Mouse (Mus musculus) 3134 (cell line): ENCODE results near the gene Orm2.

Experiments
- DNase-seq: peaks from one replicate; pipeline ENCODE4 v3.0.0-alpha.2; 2011; ENCODE audit warnings: low spot score; ENCODE audit not compliant: insufficient read length; ENCODE audit errors: extremely low read depth

Orm2 gene

DNA sequence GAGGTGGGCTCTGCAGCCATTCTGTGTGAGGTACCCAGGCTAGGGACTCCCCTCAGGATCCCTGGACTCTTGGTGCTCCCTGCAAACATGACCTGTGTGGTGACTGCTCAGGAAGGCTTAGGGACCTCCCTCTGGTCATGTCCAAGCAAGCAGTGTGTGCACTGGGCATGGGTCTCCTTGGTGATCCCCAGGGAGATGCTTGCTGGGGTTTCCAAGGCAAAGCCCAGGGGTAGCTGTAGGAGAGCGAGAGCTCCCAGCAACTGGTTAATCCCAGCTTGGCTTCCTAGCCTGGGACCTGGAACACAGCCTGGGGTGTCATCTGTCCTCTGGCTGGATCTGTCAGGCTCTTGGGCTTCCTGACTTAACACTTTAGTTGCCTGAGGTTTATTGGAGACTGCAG, 13.1 kb downstream of the Orm2 start:
- DNase-seq, result no peak

DNA sequence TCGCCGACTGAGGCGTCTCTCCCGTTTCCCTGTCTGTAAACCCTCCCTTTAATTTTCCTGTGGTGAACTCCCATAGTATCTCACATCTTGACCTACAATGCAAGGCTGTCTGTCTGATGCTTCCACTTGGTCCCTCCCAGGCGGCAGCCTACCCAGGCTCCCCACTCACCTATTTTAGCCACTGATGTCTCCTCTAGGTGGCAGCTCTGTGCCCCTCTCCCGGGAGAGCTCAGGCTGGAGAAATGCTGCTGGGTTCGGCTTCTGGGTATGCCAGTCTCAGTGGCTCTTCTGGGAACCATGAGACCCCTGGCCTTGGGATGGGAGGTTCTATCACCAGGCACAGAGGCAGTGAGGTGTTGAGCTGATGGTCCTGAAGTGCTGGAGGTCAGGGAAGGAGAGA, 15.2 kb downstream of the Orm2 start:
- no peak for DNase-seq

DNA sequence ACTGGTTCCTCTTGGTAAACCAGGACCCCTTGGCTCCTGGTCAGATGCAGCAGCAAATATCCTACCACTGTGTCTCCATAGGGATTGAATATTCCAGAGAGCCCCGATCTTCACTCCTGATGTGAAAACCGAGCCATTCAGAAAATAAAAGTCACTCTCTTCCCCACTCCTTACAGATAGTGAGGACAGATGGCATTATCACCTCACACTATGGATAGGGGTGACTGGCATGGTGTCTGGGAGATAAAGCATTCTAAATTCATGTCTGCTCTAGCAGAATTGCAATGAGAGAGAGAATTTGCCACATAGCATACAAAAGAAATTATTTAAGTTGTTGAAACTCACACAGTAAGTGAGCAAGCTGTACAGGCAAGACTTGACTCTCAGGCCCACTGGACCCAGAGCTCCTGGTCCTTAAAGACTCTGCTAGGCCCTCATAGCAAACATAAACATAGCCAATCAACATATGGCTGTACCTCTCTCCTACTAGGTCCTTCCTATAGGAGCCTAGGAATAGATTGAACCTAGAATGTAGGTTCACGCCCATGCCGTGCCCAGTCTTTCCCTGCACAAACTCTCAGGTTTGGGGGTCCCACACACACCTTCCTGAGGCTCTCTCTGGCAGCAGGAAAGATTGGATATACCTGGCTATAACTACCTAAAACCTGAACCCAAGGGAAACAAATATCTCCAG, 20.6 kb downstream of the Orm2 start:
- no peak for DNase-seq

DNA sequence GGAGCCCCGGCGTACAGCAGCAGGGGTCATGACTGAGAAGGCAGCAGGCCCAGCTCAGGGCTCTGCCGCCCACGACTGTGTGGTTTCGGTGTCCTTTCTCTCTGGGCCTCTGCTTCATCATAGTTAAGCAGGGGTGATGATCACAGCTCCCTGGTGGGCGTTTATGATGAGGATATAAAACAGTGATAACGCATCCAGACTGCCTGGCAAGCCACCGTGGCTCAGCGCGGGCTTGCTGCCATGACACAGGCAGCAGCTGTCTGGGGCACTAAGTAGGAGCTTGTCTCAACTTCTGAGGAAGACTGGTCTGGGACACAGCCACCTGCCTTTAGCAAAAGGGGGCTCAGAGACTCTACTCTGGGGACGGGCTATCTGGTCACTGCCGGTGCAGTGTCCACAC, 21.2 kb downstream of the Orm2 start:
- DNase-seq, result no peak

DNA sequence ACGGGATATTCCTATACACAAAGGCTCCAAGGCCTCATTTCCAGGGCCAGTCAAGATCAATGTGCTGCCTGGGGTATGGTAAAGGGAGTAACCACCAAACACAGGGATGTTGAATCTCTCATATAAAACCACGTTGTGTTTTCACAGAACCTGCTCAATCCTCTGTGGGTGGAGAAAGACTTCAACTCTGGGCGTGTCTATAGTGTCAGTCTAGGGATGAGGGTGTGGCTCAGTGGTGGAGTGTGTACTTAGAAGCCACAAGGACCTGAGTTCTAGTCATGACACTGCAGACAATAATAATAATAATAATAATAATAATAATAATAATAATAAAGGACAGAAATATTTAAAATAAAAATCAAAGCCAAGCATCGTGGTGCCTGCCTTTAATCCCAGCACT, 22.0 kb downstream of the Orm2 start:
- no peak for DNase-seq

DNA sequence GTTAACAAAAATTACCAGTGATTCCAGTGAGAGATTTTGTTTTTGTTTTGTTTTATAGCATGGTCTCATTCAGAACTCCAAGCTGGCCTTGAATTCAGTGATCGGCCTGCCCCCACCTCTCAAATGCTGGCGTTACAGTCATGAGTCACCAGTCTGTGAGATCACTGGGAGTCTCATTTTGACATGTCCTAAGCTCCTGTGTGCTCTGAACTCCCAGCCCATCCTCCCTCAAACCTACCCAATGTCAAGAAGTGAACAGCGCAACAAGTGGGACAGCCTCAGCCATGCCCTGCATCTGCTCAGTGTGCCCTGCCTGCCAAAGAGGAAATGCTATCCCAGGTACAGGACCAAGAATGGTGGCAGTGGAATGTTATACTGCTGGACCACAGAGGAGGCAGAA, 23.0 kb downstream of the Orm2 start:
- DNase-seq, result no peak

DNA sequence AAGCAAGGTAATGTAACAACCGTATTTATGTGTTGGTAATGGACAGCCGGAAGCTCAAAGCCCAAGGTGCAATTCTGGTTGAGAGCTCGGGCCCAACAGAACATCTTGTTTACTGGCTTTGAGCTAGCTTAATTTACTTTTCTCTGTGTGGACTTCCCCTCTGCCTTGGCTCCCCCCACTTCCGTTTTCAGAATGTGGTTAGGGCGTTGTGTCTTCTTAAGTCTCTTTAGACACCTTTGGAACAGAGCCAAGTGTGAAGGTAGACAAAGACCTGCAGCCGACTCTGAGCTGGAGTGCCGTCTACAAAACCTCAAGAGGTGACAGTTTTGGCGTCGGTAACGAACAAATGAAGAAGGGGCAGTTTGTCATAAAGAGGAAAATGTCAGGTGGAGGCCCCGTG, 23.5 kb downstream of the Orm2 start:
- DNase-seq, result no peak

DNA sequence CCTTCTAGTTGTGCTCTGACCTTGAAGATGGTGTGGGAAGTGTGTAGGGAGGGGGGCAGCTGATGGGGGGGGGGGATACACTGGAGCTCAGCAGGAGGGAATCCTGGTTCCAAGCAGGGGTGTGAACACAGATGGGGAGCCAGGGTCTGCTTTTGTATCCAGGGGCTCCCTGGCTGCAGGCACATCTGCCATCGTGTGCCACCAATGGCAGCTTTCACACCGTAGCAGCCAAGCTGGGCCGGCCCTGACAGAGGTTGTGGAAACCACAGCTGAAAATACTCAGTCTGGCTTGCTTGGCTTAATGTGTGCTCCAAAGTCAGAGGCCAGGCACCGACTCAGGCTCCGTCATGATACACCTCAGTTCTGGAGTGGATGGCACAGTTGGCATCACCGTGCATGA, 25.8 kb downstream of the Orm2 start:
- DNase-seq, result no peak

DNA sequence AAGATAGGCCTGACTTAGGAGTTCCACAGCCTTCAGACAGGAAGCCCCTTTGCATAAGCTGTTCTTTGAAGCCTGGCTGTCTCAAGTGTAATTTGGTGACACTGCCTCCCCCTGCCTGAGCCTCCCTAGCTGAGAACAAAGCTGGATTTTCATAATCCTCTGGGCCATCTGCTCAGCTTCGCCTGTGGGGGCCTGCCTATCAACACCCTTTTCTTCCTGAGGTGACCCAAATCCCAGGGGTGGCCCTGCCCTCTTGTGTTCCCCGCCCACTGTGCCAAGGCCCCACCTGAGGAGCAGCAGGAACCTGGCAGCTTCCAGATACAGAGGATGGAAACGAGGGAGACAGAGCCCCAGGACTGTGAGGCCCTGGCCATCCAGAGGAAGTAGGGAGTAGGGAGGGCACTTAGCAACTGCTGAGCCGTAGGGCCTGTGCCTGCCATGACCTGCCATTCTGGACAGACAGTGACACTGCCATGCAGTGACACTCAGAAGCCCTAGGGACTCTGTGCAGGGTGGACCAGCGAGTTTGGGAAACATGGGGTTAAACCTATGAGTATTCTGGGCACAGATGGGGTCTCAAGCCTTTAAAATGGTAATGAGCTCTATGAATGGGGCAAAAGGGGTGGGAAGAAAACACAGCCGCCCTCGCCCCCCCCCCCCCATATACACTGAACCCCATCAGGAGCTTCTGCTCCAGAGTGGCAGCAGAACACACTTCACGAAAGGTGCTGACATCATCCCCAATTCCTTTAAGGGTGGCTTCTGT, 27.1 kb downstream of the Orm2 start:
- no peak for DNase-seq

DNA sequence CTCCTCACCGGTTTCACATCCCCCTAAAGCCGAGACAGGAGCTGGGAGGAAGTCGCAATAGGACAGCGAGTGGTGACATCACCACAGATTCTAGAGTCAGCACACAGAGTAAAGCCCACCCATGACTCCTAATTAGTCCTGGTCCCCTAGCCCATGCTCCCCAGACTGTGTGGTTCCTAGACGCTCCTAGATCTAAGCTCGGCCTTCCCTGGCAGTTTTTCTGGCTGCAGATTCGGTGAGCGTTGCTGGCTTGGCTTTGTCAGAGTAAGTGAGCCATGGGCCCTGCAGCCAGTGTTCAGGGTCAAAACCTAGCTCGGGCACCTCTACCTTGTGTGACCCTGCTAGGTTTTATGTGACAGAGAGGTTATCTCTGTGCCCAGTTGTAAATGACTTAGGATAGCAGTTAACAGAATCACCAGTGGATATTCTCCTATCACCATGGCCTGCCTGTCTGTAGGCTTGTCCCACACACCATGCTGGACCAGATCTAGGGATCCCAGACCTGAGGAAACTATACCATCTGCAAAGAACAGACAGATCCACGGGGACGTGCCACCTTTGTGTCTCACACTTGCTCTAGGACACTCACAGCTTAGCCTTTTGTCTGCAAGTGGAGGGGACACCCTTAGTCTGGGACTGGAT, 27.8 kb downstream of the Orm2 start:
- no peak for DNase-seq

DNA sequence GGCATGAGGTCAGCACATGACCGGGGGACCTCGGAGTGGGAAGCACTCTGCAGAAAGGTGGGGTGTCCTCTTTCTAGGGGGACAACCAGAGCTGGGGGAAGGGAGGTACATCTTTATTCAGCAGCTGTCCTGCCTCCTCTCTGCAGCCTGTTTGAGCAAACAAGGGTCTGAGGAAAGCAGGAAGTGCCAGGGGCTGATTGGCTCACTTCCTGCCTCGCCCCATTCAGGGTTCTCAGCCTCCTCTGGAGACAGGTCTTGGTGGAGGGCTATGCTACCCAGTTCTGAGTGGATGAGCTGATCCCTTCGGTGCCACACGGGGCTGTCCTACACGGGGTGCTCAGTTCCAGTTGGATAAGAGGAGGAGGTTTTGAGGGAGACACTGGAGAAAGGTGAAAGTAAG, 29.1 kb downstream of the Orm2 start:
- DNase-seq, result no peak

DNA sequence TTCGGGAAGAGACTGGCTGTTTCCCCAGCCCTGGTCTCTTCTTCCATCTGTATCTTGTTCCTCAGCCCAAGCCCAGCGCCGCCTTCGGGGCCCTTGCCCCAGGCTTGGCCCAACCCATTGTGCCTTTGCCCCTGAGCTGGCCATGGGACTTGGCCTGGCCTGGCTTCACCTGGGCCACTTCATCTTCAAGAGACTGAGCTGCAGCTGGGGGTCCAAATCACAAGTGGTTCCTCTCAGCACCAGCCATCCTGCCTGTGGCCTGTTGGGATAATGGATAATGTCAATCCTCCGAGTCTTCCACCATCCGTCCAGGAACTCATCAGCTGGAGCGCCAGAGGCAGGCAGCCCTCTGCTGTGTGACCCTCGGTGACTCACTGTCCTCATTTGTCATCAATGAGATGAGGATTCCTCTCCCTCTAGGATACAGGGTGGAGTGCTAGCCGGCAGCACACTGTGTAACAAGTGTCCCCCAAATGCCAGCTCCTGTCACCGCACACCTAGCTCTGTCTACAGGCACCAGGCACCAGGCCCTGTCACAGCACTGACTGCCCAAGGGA, 35.8 kb downstream of the Orm2 start:
- DNase-seq, result no peak

DNA sequence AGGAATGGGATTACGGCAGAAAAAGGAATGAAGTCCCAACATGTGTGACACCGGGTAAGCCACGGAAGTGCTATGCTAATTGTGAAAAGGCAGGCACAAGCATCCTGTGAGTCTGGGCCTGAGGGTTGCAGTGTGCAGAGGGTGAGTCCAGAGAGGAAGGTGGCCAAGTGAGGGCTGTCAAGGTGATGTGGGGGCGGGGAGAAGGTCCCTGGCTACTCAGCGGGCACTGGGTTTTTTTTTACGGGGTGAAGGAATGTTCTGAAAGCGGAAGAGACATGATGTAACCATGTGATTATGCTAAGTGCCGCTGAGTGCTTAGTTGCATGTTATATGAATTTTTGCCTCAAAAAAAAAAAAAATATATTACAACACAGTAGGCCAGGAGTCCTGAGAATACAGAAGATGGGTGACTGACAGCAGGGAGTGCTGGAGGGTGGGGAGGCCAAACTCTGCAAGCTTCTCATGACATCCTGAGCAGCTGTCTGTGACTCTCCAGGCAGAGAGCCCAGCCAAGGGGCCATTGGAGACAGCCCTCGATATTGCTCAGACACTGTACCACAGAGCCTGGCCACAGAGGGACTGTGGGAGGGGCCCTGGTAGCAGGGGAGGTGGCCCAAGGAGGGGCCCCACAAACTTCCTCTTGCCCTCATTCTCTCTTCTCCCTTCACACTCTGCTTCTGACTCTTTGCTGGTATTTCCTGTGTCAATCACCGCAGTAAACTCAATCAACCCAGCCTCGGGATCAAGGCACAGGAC, 36.8 kb downstream of the Orm2 start:
- DNase-seq, result peak; percentile 78

DNA sequence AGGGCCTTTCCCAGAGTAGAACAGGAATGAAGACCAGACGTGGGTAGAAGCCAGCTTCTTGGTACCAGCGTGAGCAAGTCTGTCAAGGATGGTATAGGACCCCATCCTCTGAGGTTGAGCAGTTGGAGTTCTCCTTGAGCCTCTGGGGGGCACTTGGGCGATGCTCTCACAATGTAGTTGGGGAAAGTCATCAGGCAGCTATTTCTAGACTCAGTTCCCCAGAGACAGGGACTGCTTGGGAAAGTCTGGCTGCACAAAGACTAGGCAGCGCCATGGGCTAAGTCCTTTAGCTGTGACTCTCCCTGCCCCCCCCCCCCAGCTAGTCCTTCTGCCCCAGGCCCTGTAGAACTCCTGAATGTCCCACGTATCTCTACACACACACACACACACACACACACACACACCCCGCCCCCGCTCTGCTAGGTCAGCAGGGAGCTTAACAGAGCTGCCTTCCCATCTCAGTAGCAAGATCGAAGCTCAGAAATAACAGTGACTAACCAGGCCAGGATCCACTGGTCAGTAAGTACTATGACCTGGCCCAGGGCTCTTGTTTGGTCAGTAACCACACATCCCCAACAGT, 37.5 kb downstream of the Orm2 start:
- DNase-seq, result peak; percentile 71

DNA sequence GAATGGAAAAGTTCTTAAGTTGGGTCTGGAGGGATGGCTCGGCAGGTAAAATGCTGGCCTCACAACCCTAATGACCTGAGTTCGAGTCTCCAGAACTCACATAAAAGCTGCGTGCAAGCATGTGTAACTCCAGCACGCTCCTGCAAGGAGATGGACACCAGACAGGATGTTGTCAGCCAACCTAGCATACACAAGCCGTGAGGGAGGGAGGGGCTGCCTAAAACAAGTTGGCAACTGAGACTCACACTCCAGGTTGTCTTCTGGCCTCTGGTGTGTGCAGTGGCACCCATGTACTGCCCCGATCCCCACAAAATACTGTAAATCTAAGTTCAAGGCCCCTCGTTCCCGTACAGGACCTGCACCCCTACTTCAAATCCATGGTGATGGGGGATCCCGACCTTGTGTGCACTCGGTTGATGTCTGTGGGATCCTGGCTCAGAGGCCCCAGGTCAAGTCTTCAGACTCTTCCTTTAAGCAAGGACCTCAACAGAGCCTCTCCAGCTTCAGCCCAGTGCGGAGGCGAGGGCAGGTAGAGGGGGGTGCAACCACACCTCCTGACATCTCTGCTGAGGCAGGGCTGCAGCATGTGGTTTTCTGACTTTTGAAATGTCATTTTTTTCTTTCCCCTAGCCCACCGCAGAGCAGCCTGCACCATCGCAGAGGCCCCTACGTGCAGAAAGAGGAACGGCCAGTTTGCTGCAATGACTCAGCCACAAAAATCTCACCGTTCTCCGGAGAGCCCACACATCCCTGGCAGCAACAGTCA, 38.5 kb downstream of the Orm2 start:
- peak; percentile 78 for DNase-seq

DNA sequence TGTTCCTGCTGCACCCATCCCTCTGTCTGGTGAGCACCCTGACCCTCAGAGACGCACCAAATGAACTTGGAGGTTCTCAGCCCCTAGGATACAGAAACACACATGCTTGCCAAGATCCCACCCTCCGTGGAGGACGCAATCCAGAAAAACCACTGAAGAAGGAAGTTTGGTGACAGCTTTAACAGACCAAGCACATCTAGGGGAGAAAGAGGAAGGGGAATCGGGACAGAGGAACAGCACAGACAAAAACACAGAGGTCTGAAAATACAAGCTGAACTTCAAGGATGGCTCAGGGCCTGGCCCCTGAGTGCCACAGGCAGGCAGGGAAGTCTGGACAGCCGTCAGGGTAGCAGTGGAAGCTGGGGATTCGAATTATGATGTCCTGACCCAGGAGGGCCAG, 39.4 kb downstream of the Orm2 start:
- no peak for DNase-seq

DNA sequence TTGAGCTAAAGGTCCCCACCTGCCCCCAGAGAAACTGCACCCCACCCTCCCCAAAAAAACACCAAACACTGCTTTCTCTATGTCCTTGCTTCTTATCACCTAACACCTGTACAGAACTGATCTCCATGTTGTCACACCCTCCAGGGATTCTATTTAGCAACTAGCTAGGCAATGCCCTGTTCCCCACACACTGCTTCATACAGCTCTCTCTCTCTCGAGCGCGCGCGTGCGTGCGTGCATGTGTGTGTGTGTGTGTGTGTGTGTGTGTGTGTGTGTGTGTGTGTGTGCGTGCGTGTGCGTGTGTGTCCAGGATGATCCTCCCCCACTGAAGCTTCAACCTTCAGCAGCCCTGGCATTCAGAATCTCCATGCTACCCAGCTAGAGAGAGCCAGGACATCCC, 39.8 kb downstream of the Orm2 start:
- no peak for DNase-seq

DNA sequence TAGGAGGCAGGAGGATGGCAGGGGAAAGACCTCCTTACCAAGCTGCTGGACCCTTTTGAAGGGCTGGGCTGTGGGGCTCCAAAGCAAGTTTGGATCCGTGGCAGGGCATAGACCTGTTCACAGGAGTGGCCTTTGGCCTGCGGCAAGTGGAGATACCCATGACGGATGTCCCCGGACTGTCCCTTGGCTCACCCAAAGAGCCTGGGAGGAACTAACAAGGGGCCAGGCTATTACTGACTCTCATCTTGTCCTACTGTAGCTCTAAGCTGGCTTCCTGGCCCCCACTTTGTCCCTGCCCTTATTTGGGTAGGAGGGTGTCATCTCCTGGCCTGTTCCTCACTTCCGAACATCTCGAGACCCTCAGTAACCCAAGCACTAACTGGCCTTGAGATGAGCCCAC, 40.3 kb downstream of the Orm2 start:
- DNase-seq, result no peak

DNA sequence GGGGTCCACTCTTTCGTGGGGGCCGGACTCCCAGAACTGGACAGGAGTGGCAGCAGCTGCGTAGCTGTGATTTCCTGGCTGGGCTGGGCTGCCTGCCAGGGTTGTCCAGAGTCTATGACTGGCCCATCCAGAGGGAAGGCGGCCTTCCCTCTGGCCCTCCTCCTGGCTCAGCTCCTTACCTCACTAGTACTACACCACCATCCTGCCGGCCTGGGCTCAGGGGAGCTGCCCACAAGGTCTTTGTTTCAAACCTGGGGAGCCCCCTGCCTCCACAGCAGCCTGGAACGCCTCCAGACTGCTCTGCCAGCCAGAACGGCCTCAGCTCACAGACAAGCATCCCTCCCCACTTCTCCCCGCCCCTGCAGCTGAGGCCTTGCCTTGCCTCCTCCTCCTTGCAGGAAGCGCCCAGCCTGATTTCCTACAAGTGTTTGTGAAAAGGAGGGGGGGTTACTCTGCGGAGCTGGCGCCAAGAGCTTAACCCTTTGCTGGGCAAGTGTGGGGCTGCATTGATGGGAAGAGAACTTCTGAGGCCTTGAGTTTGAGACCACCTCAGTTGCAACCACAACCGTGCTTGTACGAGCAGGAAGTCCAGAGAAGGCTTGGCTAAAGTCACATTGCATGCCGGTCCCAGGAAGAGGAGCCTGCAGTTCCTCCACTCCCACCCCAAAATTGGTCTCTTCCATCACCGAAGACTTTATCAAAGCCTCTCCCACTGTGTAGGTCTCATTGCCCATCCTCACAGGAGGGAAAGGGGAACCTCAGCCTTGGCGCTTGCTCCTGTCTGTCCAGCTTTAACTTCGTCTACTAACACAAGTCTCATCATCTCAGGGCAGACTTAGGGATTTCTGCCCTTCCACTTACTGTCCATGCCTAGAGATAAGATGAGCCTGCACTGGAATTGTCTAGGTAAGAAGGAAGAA, 41.1 kb downstream of the Orm2 start, which contains the start of gene Akna:
Gene Akna (minus strand): TSS at position 315 of the 920 bp plus-strand sequence.
- peak; percentile 96 for DNase-seq
